Mouse (Mus musculus) midbrain, postnatal 0 days (tissue): Measurements from ENCODE around the gene Tceal1. TPM values are rescaled to one million over a fixed set of nuclear protein-coding genes. Genes with fewer than 3 reads are reported as not detected.
"Not testable (repeated sequence)": the region's sequence is repeated elsewhere in the genome, so short reads cannot be mapped to it uniquely, and the experiment has no call there.

Source experiments
- ATAC-seq: fragments of 200-750 bp; cut with Nextera tagmentation; 2 replicates; pipeline ENCODE4 v1.8.0; 2017; ENCODE audit warnings: moderate number of reproducible peaks, mild to moderate bottlenecking, moderate TSS enrichment, moderate library complexity; ENCODE audit not compliant: low FRiP score
- DNase-seq: peaks from one replicate; pipeline ENCODE4 v3.0.0-alpha.2; 2015; ENCODE audit warnings: low spot score
- H3K27ac ChIP-seq: fragments of 300-500 bp; sonication (generic); 2 replicates; pipeline ENCODE4 v1.5.1; 2014; ENCODE audit warnings: low read depth, mild to moderate bottlenecking, low read length, mixed read lengths
- H3K27me3 ChIP-seq: fragments of 300-500 bp; sonication (generic); 2 replicates; pipeline ENCODE4 v1.6.1; 2014; ENCODE audit warnings: low read length, control low read depth, mixed read lengths; ENCODE audit not compliant: insufficient read depth
- H3K36me3 ChIP-seq: fragments of 300-500 bp; sonication (generic); 2 replicates; pipeline ENCODE4 v1.6.1; 2014; ENCODE audit warnings: low read length, control low read depth, mixed read lengths; ENCODE audit not compliant: insufficient read depth
- H3K4me1 ChIP-seq: fragments of 300-500 bp; sonication (generic); 2 replicates; pipeline ENCODE4 v1.6.1; 2014; ENCODE audit warnings: mild to moderate bottlenecking, control low read depth, antibody characterized with exemption, low read length, mixed read lengths; ENCODE audit not compliant: insufficient read depth
- H3K4me2 ChIP-seq: fragments of 300-500 bp; sonication (generic); 2 replicates; pipeline ENCODE4 v1.6.1; 2014; ENCODE audit warnings: low read depth, mild to moderate bottlenecking, low read length, mixed read lengths; ENCODE audit not compliant: poor library complexity, severe bottlenecking
- H3K4me3 ChIP-seq: fragments of 300-500 bp; sonication (generic); 2 replicates; pipeline ENCODE4 v1.5.1; 2014; ENCODE audit warnings: low read depth, mild to moderate bottlenecking, low read length, moderate library complexity
- H3K9ac ChIP-seq: fragments of 300-500 bp; sonication (generic); replicated peaks from 2 replicates; pipeline ENCODE4 v1.6.1; 2014; ENCODE audit warnings: mild to moderate bottlenecking, low read length, moderate library complexity, mixed read lengths; ENCODE audit not compliant: poor library complexity, severe bottlenecking
- H3K9me3 ChIP-seq: fragments of 300-500 bp; sonication (generic); 2 replicates; pipeline ENCODE4 v1.6.1; 2016; ENCODE audit warnings: low read length, control low read depth
- CTCF ChIP-seq: IDR thresholded peaks from 2 replicates; pipeline ENCODE4 v1.5.1; 2016; ENCODE audit warnings: antibody characterized with exemption, mild to moderate bottlenecking
- WGBS: fragments of 180-500 bp; shearing (Covaris S2); extraction: QIAGEN DNeasy Blood & Tissue Kit; methylation state at CpG from one replicate; pipeline ENCODE4 v1.1.7; 2014; 5-methylcytosine and 5-hydroxymethylcytosine counted together
- polyA plus RNA-seq: library from polyadenylated mRNA; unstranded; fragments of >200 nt; fragmentation: Nextera tagmentation; extraction: Ambion mirVana; gene quantifications from 2 replicates; pipeline ENCODE4 v1.2.1, GENCODE M21; 2015
- total RNA-seq: library from RNA; depleted of rRNA; stranded (reverse); fragments of >200 nt; gene quantifications from 2 replicates; pipeline ENCODE4 v1.2.3, GENCODE M21; 2014; rRNA removed

Tceal1 gene
- 21.2 and 23.2 TPM in 2 replicates for total RNA-seq
- polyA plus RNA-seq: 24.0 and 28.0 TPM in 2 replicates

GRCm38 (mm10) chrX:136707446-136708167 lies at the start of gene Tceal1:
TSS of gene Tceal1 (plus strand) at chrX:136707982.
- H3K9ac ChIP-seq: peak within 1 kb of the TSS; percentile 66
- peak within 1 kb of the TSS; percentile 56 for H3K4me2 ChIP-seq
- ATAC-seq (peak; percentile 95), DNase-seq (peak; percentile 86)
- peak within 1 kb of the TSS; percentile 39 for H3K4me3 ChIP-seq
- peak within 1 kb of the TSS; percentile 94 for H3K27ac ChIP-seq
- 21% methylated on average over 15 of the region's 15 CpGs for WGBS
- H3K36me3 ChIP-seq: no peaks in the 10 kb centered on the region
- no peak for TF ChIP-seq CTCF
- no peaks in the 10 kb centered on the region for H3K27me3 ChIP-seq
- no peaks in the 10 kb centered on the region for H3K4me1 ChIP-seq
- no peaks in the 10 kb centered on the region for H3K9me3 ChIP-seq

GRCm38 (mm10) chrX:136666281-136666706 lies 41.5 kb upstream of the Tceal1 start:
- Histone ChIP-seq H3K36me3 (no peaks in the 10 kb centered on the region), H3K27me3 (no peaks in the 10 kb centered on the region), H3K4me1 (no peaks in the 10 kb centered on the region; the same call in 1 of the 2 replicates), H3K27ac (peak overlapping the region; percentile 84), H3K4me2 (peak overlapping the region; percentile 50), H3K4me3 (peak overlapping the region; percentile 53), H3K9ac (peak overlapping the region; percentile 76), H3K9me3 (no peaks in the 10 kb centered on the region)
- WGBS: 26% methylated on average over 16 of the region's 20 CpGs
- no peak for TF ChIP-seq CTCF
- DNase-seq: peak; percentile 43
- peak; percentile 92 for ATAC-seq

GRCm38 (mm10) chrX:136666762-136667464 lies 40.9 kb upstream of the Tceal1 start:
- not testable (repeated sequence) for H3K4me1 ChIP-seq, H3K36me3 ChIP-seq, H3K27me3 ChIP-seq, H3K9me3 ChIP-seq
- 27% methylated on average over 22 of the region's 24 CpGs for WGBS
- Histone ChIP-seq H3K9ac (peak overlapping the region; percentile 76), H3K4me3 (peak overlapping the region; percentile 53), H3K4me2 (peak overlapping the region; percentile 50), H3K27ac (peak overlapping the region; percentile 84)
- peak; percentile 12 for DNase-seq
- ATAC-seq: peak; percentile 78

GRCm38 (mm10) chrX:136668794-136669193 lies 39.0 kb upstream of the Tceal1 start:
- Histone ChIP-seq H3K4me1 (no peaks in the 10 kb centered on the region; the same call in 1 of the 2 replicates), H3K36me3 (no peaks in the 10 kb centered on the region), H3K4me3 (no peak overlapping the region), H3K27me3 (no peaks in the 10 kb centered on the region), H3K4me2 (no peak overlapping the region), H3K9me3 (no peaks in the 10 kb centered on the region), H3K27ac (no peak overlapping the region), H3K9ac (no peak overlapping the region)
- ATAC-seq (no peak), DNase-seq (no peak)
- WGBS: 42% methylated on average over 2 of the region's 2 CpGs
- TF ChIP-seq CTCF: no peak

- H3K27me3 ChIP-seq: no peaks in the 10 kb centered on the region
- no peak overlapping the region for H3K4me3 ChIP-seq
- H3K27ac ChIP-seq: no peak overlapping the region
- no peak for DNase-seq
- no peak overlapping the region for H3K9ac ChIP-seq
- WGBS: 73% methylated on average over 3 of the region's 3 CpGs
- H3K4me2 ChIP-seq: no peak overlapping the region
- no peaks in the 10 kb centered on the region for H3K36me3 ChIP-seq
- TF ChIP-seq CTCF: no peak
- no peaks in the 10 kb centered on the region for H3K9me3 ChIP-seq
- H3K4me1 ChIP-seq: no peaks in the 10 kb centered on the region
- ATAC-seq: no peak
These were observed 26.8 kb upstream of the Tceal1 start for GRCm38 (mm10) chrX:136680989-136681388.

- DNase-seq, H3K4me3 ChIP-seq, H3K9ac ChIP-seq, H3K27me3 ChIP-seq, H3K4me2 ChIP-seq, H3K36me3 ChIP-seq, H3K9me3 ChIP-seq, H3K4me1 ChIP-seq: not testable (repeated sequence)
- peak overlapping the region; percentile 57 for H3K27ac ChIP-seq
- ATAC-seq: peak; percentile 82
- 38% methylated on average over 3 of the region's 3 CpGs for WGBS
These were observed 16.0 kb upstream of the Tceal1 start for GRCm38 (mm10) chrX:136691606-136692293.
